Mouse (Mus musculus): Measurements from ENCODE around the gene Rad21l. TPM values are rescaled to one million over a fixed set of nuclear protein-coding genes. Genes with fewer than 3 reads are reported as not detected.
A peak's percentile ranks its signal among the peaks of the same experiment; 100 is the strongest.

The Rad21l gene
- not detected in 2 replicates for polyA plus RNA-seq (2014; fragmentation: Nextera tagmentation; extraction: Ambion mirVana)

DNA sequence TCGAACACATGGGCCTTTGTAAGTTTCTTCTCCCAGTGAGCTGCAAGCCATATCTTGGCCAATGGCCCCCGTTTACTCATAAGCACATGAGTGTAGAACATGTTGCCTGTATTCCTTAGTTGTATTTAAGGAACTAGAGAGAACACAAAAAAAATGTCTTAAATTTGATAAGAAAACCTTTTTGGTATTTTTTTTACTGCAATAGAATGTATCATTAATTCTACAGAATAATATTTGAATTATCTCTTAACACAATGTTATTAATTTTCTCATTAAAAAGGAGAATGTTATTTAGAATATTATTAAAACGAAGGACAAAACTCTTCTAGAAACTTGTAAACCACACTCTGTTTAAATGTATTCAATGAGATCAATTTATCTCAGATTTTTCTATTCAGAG, at the start of gene Rad21l:
Gene Rad21l (minus strand): TSS at position 101 of the 400 bp plus-strand sequence.
- H3K4me2 ChIP-seq (replicated peaks; ENCODE audit: low read depth, low read length): no peak within 1 kb of the TSS
- H3K4me3 ChIP-seq (ENCODE audit: low read depth, low read length): no peak within 1 kb of the TSS
- 76% methylated on average over 3 of the region's 3 CpGs for WGBS
- no peak within 1 kb of the TSS for H3K9ac ChIP-seq (replicated peaks; ENCODE audit: low read depth, low read length)
- no peak within 1 kb of the TSS for H3K27ac ChIP-seq (ENCODE audit: low read length)
- H3K27me3 ChIP-seq (ENCODE audit: control insufficient read depth, insufficient read depth, low read length): no peaks in the 10 kb centered on the region
- H3K9me3 ChIP-seq (ENCODE audit: control insufficient read depth, low read depth, low read length): no peaks in the 10 kb centered on the region
- no peaks in the 10 kb centered on the region for H3K36me3 ChIP-seq (ENCODE audit: control insufficient read depth, insufficient read depth, low read length)
- no peak for ATAC-seq (ENCODE audit: insufficient number of reproducible peaks, insufficient read depth, low FRiP score, low read depth)
- H3K4me1 ChIP-seq (ENCODE audit: control insufficient read depth, insufficient read depth, low read length): no peaks in the 10 kb centered on the region

DNA sequence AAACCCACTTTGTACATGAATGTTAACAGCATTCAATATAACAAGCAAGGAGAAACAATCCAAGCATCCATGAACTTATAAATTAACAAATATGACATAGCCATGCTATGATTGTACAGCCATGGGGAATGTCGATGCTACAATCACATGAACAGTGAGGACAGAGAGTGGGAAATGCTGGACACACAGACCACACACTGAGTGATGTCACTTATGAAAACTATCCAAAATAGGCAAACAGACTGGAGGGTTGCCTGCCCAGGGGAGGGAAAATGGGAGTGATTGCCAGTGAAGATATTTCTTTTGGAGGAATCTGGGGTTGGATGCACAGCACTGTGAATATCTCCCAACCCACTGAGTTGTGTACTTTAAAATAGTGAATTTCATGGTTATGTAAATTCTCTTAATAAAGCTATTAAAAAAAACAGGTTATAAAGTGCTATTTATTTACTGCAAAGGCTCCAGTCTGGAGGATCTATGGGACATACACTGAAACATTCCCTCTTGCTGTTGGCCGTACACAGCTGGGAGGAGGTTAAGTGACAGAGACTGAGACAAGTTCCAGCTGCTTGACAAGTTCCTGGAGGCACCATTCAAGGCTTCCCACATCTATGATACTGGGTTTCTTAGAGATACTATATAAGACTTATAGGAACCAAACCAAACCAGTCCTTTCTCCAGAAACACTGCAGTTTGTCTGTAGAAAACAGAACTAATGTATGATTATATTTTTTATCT, 48.2 kb upstream of the Rad21l start:
- H3K27me3 ChIP-seq (ENCODE audit: control insufficient read depth, insufficient read depth, low read length): no peaks in the 10 kb centered on the region
- WGBS: 69% methylated on average over 2 of the region's 2 CpGs
- H3K9me3 ChIP-seq (ENCODE audit: control insufficient read depth, low read depth, low read length): no peaks in the 10 kb centered on the region
- H3K4me3 ChIP-seq (ENCODE audit: low read depth, low read length): no peak overlapping the region
- no peak overlapping the region for H3K27ac ChIP-seq (ENCODE audit: low read length)
- no peaks in the 10 kb centered on the region for H3K4me1 ChIP-seq (ENCODE audit: control insufficient read depth, insufficient read depth, low read length)
- no peak overlapping the region for H3K4me2 ChIP-seq (replicated peaks; ENCODE audit: low read depth, low read length)
- no peak overlapping the region for H3K9ac ChIP-seq (replicated peaks; ENCODE audit: low read depth, low read length)
- peaks cover 21% of the 10 kb centered on the region for H3K36me3 ChIP-seq (ENCODE audit: control insufficient read depth, insufficient read depth, low read length)
- no peak for ATAC-seq (ENCODE audit: insufficient number of reproducible peaks, insufficient read depth, low FRiP score, low read depth)

DNA sequence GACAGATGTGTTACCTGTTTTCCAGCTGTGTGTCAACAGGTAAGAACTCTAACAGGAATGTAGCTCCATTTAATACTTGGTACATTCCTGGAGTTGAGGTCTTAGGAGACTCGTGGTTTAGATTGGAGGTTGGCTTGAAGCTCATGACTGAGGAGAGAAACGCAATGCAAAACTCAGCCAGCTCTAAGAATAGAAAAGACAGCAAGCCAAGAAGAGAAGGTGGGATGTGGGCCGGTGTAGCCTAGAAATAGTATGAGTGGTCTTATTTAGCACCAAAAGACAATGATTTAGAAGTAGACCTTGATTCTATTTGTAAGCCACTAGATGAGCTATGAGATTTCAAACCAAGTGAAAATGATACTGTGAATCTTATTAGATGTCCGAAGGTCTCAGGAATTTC, 47.2 kb upstream of the Rad21l start:
- Histone ChIP-seq H3K9me3 (ENCODE audit: control insufficient read depth, low read depth, low read length) (no peaks in the 10 kb centered on the region), H3K36me3 (ENCODE audit: control insufficient read depth, insufficient read depth, low read length) (peaks cover 19% of the 10 kb centered on the region), H3K4me1 (ENCODE audit: control insufficient read depth, insufficient read depth, low read length) (no peaks in the 10 kb centered on the region), H3K4me2 (replicated peaks; ENCODE audit: low read depth, low read length) (no peak overlapping the region), H3K27ac (ENCODE audit: low read length) (no peak overlapping the region), H3K27me3 (ENCODE audit: control insufficient read depth, insufficient read depth, low read length) (no peaks in the 10 kb centered on the region), H3K4me3 (ENCODE audit: low read depth, low read length) (no peak overlapping the region), H3K9ac (replicated peaks; ENCODE audit: low read depth, low read length) (no peak overlapping the region)
- ATAC-seq (ENCODE audit: insufficient number of reproducible peaks, insufficient read depth, low FRiP score, low read depth): no peak
- 86% methylated on average over 4 of the region's 4 CpGs for WGBS

DNA sequence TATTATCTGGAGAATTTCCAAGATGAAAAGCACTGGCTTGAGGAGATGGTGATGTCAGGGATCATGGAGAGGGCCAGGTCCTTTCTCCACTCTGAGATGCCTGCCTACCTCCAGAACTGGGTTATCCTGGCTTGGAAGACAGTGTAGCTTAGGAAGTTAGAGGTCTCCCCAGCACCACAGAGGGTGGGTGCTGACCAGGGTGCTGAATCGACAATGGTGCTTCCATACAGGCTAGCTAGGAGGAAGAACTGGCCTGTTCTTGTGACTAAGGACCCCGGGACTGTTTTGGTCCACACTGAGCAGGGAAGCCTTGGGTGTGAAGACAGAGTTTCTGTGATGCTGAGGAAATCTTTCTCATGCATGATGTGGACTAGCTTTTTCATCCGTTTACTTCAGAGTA, 44.3 kb upstream of the Rad21l start:
- Histone ChIP-seq H3K9ac (replicated peaks; ENCODE audit: low read depth, low read length) (no peak overlapping the region), H3K9me3 (ENCODE audit: control insufficient read depth, low read depth, low read length) (no peaks in the 10 kb centered on the region), H3K27ac (ENCODE audit: low read length) (no peak overlapping the region), H3K36me3 (ENCODE audit: control insufficient read depth, insufficient read depth, low read length) (peaks cover 4% of the 10 kb centered on the region), H3K27me3 (ENCODE audit: control insufficient read depth, insufficient read depth, low read length) (no peaks in the 10 kb centered on the region), H3K4me3 (ENCODE audit: low read depth, low read length) (no peak overlapping the region), H3K4me2 (replicated peaks; ENCODE audit: low read depth, low read length) (no peak overlapping the region), H3K4me1 (ENCODE audit: control insufficient read depth, insufficient read depth, low read length) (no peaks in the 10 kb centered on the region)
- 31% methylated on average over 3 of the region's 3 CpGs for WGBS
- no peak for ATAC-seq (ENCODE audit: insufficient number of reproducible peaks, insufficient read depth, low FRiP score, low read depth)

DNA sequence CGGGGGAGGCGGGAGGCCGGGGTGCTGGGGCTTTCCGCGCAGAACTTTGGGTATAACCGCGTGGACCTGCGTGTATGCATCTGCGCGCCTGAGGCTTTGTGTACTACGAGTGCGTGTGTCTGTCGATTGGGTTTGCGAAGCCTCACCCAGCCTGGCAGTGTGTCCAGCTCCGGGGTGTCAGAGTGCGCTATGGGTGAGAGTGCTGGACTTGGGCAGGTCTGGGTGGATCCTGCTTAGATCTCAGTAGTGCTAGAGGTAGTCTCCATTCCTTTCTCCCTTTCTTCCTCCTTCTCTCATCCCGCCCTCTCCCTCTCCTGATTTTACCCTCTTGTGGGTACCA, 34.5 kb upstream of the Rad21l start:
- H3K4me3 ChIP-seq (ENCODE audit: low read depth, low read length): peak overlapping the region; percentile 53
- WGBS: 2% methylated on average over 15 of the region's 17 CpGs
- peak overlapping the region; percentile 96 for H3K4me2 ChIP-seq (replicated peaks; ENCODE audit: low read depth, low read length)
- 0 out of 2 replicates have a peak, but pooled peaks cover 4% of the 10 kb centered on the region for H3K4me1 ChIP-seq (ENCODE audit: control insufficient read depth, insufficient read depth, low read length)
- H3K9ac ChIP-seq (replicated peaks; ENCODE audit: low read depth, low read length): peak overlapping the region; percentile 58
- no peaks in the 10 kb centered on the region for H3K9me3 ChIP-seq (ENCODE audit: control insufficient read depth, low read depth, low read length)
- ATAC-seq (ENCODE audit: insufficient number of reproducible peaks, insufficient read depth, low FRiP score, low read depth): 0 out of 2 replicates have a peak, but pooled peaks have one; percentile 21
- H3K27me3 ChIP-seq (ENCODE audit: control insufficient read depth, insufficient read depth, low read length): 0 out of 2 replicates have a peak, but pooled peaks cover 10% of the 10 kb centered on the region
- no peak overlapping the region for H3K27ac ChIP-seq (ENCODE audit: low read length)
- no peaks in the 10 kb centered on the region for H3K36me3 ChIP-seq (ENCODE audit: control insufficient read depth, insufficient read depth, low read length)

DNA sequence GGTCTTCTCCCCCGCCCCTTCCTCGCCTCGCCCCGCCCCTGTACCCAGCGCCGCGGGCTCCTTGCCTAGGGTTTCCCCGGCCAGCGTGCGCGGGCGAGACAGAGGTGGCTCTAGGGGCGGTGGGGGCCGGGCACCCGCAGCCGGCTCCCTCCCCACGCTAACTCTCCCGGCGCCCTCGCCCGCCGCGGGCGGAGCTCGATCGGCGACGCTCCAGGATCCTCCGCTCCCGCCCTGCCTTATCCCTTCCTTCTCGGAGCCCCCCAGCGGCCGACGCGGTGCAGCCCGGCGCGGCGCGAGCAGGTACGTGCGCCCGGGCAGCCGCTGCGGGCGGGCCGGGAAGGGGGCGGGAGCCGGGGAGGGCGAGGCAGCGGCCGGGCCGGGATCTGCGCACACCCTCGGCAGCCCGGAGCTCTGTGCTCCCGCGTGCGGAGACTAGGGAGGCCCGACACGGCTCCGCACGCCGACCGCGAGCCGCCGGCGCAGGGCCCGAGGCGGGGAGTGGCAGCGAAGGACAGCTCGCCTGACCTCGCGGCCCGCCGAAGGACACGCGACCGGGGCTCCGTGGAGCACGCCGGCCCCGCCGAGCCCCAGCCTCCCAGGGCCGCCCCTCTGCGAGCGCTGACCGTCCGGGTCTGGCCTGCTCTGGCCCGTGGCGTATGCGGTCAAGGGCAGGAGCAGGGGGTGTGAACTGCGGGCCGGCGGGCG, 34.0 kb upstream of the Rad21l start:
- 0 out of 2 replicates have a peak, but pooled peaks cover 4% of the 10 kb centered on the region for H3K4me1 ChIP-seq (ENCODE audit: control insufficient read depth, insufficient read depth, low read length)
- H3K27me3 ChIP-seq (ENCODE audit: control insufficient read depth, insufficient read depth, low read length): 0 out of 2 replicates have a peak, but pooled peaks cover 10% of the 10 kb centered on the region
- peak; percentile 86 for ATAC-seq (ENCODE audit: insufficient number of reproducible peaks, insufficient read depth, low FRiP score, low read depth)
- H3K4me3 ChIP-seq (ENCODE audit: low read depth, low read length): peak overlapping the region; percentile 53
- H3K4me2 ChIP-seq (replicated peaks; ENCODE audit: low read depth, low read length): peak overlapping the region; percentile 96
- no peak overlapping the region for H3K27ac ChIP-seq (ENCODE audit: low read length)
- H3K36me3 ChIP-seq (ENCODE audit: control insufficient read depth, insufficient read depth, low read length): no peaks in the 10 kb centered on the region
- under 1% methylated on average over 85 of the region's 97 CpGs for WGBS
- peak overlapping the region; percentile 58 for H3K9ac ChIP-seq (replicated peaks; ENCODE audit: low read depth, low read length)
- no peaks in the 10 kb centered on the region for H3K9me3 ChIP-seq (ENCODE audit: control insufficient read depth, low read depth, low read length)

DNA sequence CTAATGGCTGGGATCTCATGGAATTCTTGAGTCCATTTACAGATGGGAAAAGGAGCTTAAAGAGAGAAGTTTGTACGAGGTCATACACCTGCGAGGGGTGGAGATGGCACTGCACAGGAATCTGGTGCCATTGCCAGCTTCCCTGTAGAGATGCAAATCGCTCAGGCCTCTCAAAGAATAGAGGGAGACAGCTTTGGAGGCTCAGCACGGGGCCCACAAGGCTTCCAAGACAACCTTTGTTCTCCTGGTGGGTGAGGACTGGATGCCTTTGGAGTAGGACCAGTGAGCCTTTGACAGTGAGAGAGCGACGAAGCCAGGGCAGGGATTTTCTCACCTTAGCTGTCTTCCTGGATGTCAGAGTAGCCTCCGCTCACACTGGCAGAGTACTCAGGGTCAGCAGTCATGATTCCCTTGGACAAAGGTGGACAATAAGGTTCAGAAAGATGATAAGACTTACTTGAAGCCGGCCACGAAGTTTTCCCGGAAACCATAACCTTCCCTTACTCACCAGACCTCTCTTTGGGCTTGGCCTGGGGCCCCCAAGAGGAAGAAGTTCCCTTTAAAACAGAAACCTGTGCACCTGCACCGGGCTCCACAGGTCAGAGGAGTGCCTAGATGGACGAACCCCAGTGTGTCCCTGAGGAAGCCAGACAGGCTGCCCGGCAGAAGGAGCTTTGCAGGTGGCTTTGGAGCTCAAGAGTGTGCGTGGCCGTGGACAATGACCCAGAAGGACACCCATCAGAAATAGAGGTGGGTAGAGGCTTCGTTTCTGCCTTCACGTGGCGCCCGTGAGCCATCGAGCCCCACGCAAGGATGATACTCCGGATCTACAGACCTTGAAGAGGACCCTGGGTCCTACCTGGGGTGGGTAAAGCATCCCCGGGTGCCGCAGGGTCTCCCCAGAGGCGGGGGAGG, 33.2 kb upstream of the Rad21l start, which contains the start of gene Tmem74b:
Gene Tmem74b (plus strand): TSS at position 778 of the 915 bp plus-strand sequence.
- Histone ChIP-seq H3K4me1 (ENCODE audit: control insufficient read depth, insufficient read depth, low read length) (0 out of 2 replicates have a peak, but pooled peaks cover 4% of the 10 kb centered on the region), H3K27ac (ENCODE audit: low read length) (no peak within 1 kb of the TSS), H3K9me3 (ENCODE audit: control insufficient read depth, low read depth, low read length) (no peaks in the 10 kb centered on the region), H3K4me2 (replicated peaks; ENCODE audit: low read depth, low read length) (peak within 1 kb of the TSS; percentile 96), H3K36me3 (ENCODE audit: control insufficient read depth, insufficient read depth, low read length) (no peaks in the 10 kb centered on the region), H3K4me3 (ENCODE audit: low read depth, low read length) (peak within 1 kb of the TSS; percentile 53), H3K9ac (replicated peaks; ENCODE audit: low read depth, low read length) (peak within 1 kb of the TSS; percentile 58), H3K27me3 (ENCODE audit: control insufficient read depth, insufficient read depth, low read length) (0 out of 2 replicates have a peak, but pooled peaks cover 10% of the 10 kb centered on the region)
- ATAC-seq (ENCODE audit: insufficient number of reproducible peaks, insufficient read depth, low FRiP score, low read depth): no peak
- WGBS: 6% methylated on average over 23 of the region's 25 CpGs

DNA sequence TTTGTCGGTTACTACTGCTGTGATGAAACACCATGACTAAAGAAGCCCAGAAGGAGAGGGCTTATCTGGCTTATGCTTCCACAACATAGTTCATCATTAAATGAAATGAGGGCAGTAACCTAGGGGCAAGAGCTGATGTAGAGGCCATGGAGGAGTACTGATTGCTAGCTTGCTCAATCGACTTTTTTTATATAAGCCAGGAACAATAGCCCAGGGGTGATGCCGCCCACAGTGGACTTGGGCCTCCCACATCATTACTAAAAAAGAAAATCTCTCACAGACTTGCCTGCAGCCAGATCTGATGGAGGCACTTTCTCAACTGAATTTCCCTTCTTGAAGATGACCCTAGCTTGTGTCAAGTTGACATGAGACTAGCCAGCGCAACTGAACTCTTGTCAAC, 14.6 kb upstream of the Rad21l start:
- no peak for ATAC-seq (ENCODE audit: insufficient number of reproducible peaks, insufficient read depth, low FRiP score, low read depth)
- WGBS: 88% methylated on average over 4 of the region's 4 CpGs
- Histone ChIP-seq H3K27me3 (ENCODE audit: control insufficient read depth, insufficient read depth, low read length) (no peaks in the 10 kb centered on the region), H3K4me1 (ENCODE audit: control insufficient read depth, insufficient read depth, low read length) (no peaks in the 10 kb centered on the region), H3K4me3 (ENCODE audit: low read depth, low read length) (no peak overlapping the region), H3K9ac (replicated peaks; ENCODE audit: low read depth, low read length) (no peak overlapping the region), H3K9me3 (ENCODE audit: control insufficient read depth, low read depth, low read length) (no peaks in the 10 kb centered on the region), H3K36me3 (ENCODE audit: control insufficient read depth, insufficient read depth, low read length) (no peaks in the 10 kb centered on the region), H3K4me2 (replicated peaks; ENCODE audit: low read depth, low read length) (no peak overlapping the region), H3K27ac (ENCODE audit: low read length) (no peak overlapping the region)

Data from stomach, embryonic 14.5 days (tissue).